Mouse (Mus musculus) limb, embryonic 12.5 days (tissue): ENCODE measurements around the gene Samt1. TPM values are rescaled to one million over a fixed set of nuclear protein-coding genes. Genes with fewer than 3 reads are reported as not detected.
"Not testable (repeated sequence)": the region's sequence is repeated elsewhere in the genome, so short reads cannot be mapped to it uniquely, and the experiment has no call there.

Experiments used
- ATAC-seq: fragments of 200-750 bp; cut with Nextera tagmentation; 2 replicates; pipeline ENCODE4 v1.8.0; 2017; ENCODE audit warnings: low read depth, moderate TSS enrichment; ENCODE audit not compliant: insufficient number of reproducible peaks, insufficient read depth, low FRiP score, low TSS enrichment
- H3K27ac ChIP-seq: fragments of 300-500 bp; sonication (generic); 2 replicates; pipeline ENCODE4 v1.5.1; 2016; ENCODE audit warnings: mild to moderate bottlenecking, moderate library complexity
- H3K27me3 ChIP-seq: fragments of 300-500 bp; sonication (generic); 2 replicates; pipeline ENCODE4 v1.6.1; 2016; ENCODE audit warnings: mild to moderate bottlenecking, moderate library complexity
- H3K36me3 ChIP-seq: fragments of 300-500 bp; sonication (generic); 2 replicates; pipeline ENCODE4 v1.6.1; 2016; ENCODE audit warnings: mild to moderate bottlenecking, moderate library complexity
- H3K4me1 ChIP-seq: fragments of 300-500 bp; sonication (generic); replicated peaks from 2 replicates; pipeline ENCODE4 v1.6.1; 2016
- H3K4me2 ChIP-seq: fragments of 300-500 bp; sonication (generic); 2 replicates; pipeline ENCODE4 v1.6.1; 2016; ENCODE audit warnings: mild to moderate bottlenecking, moderate library complexity
- H3K4me3 ChIP-seq: fragments of 300-500 bp; sonication (generic); replicated peaks from 2 replicates; pipeline ENCODE4 v1.5.1; 2016; ENCODE audit warnings: mild to moderate bottlenecking
- H3K9ac ChIP-seq: fragments of 300-500 bp; sonication (generic); replicated peaks from 2 replicates; pipeline ENCODE4 v1.6.1; 2016; ENCODE audit warnings: mild to moderate bottlenecking, moderate library complexity
- H3K9me3 ChIP-seq: fragments of 300-500 bp; sonication (generic); 2 replicates; pipeline ENCODE4 v1.6.1; 2016; ENCODE audit warnings: mild to moderate bottlenecking, moderate library complexity
- WGBS: fragments of 180-500 bp; shearing (Covaris S2); methylation state at CpG from one replicate; pipeline ENCODE4 v1.1.7; 2016; 5-methylcytosine and 5-hydroxymethylcytosine counted together
- polyA plus RNA-seq: library from polyadenylated mRNA; unstranded; fragments of >200 nt; fragmentation: Nextera tagmentation; extraction: Ambion mirVana; gene quantifications from 2 replicates; pipeline ENCODE4 v1.2.1, GENCODE M21; 2016

Samt1 gene
- not detected in 2 replicates for polyA plus RNA-seq

DNA sequence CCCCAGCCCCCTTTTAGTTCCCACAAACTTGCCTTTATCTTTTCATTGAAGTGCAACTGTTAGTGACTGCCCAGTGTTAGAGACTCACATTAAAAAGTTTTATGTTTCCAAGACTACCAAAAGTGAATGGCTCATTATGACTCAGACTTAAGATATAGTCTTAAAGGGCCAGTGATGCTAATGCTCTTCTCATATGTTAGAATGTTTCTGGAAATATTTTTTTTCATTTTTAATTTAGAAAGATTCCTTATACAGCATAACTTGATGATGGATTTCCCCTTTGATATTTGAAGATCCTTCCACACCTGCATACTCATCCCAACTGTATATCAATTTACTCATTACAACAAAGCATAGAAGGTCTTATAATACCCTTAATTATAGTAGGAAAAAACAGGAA lies at the start of gene Samt1:
Gene Samt1, minus strand, starts transcription at position 101 of the 400 bp plus-strand sequence.
- H3K27ac ChIP-seq, H3K27me3 ChIP-seq, ATAC-seq, H3K4me1 ChIP-seq, H3K9ac ChIP-seq, H3K36me3 ChIP-seq, H3K4me2 ChIP-seq, H3K9me3 ChIP-seq, H3K4me3 ChIP-seq: not testable (repeated sequence)

DNA sequence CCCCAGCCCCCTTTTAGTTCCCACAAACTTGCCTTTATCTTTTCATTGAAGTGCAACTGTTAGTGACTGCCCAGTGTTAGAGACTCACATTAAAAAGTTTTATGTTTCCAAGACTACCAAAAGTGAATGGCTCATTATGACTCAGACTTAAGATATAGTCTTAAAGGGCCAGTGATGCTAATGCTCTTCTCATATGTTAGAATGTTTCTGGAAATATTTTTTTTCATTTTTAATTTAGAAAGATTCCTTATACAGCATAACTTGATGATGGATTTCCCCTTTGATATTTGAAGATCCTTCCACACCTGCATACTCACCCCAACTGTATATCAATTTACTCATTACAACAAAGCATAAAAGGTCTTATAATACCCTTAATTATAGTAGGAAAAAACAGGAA lies 42.5 kb upstream of the Samt1 start, which contains the start of gene Gm10057:
Gene Gm10057, minus strand, starts transcription at position 101 of the 400 bp plus-strand sequence.
- not testable (repeated sequence) for H3K27me3 ChIP-seq

DNA sequence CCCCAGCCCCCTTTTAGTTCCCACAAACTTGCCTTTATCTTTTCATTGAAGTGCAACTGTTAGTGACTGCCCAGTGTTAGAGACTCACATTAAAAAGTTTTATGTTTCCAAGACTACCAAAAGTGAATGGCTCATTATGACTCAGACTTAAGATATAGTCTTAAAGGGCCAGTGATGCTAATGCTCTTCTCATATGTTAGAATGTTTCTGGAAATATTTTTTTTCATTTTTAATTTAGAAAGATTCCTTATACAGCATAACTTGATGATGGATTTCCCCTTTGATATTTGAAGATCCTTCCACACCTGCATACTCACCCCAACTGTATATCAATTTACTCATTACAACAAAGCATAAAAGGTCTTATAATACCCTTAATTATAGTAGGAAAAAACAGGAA lies 21.3 kb upstream of the Samt1 start, which contains the start of gene 4921511M17Rik:
Gene 4921511M17Rik, minus strand, starts transcription at position 101 of the 400 bp plus-strand sequence.
- not testable (repeated sequence) for H3K9ac ChIP-seq, ATAC-seq, H3K36me3 ChIP-seq, H3K4me2 ChIP-seq, H3K27ac ChIP-seq, H3K27me3 ChIP-seq, H3K4me1 ChIP-seq, H3K4me3 ChIP-seq, H3K9me3 ChIP-seq

More for the DNA sequence above, 42.5 kb upstream of the Samt1 start, which contains the start of gene Gm10057:
- H3K27ac ChIP-seq, H3K4me2 ChIP-seq, ATAC-seq, H3K9me3 ChIP-seq, H3K4me1 ChIP-seq, H3K4me3 ChIP-seq, H3K36me3 ChIP-seq, H3K9ac ChIP-seq: not testable (repeated sequence)

DNA sequence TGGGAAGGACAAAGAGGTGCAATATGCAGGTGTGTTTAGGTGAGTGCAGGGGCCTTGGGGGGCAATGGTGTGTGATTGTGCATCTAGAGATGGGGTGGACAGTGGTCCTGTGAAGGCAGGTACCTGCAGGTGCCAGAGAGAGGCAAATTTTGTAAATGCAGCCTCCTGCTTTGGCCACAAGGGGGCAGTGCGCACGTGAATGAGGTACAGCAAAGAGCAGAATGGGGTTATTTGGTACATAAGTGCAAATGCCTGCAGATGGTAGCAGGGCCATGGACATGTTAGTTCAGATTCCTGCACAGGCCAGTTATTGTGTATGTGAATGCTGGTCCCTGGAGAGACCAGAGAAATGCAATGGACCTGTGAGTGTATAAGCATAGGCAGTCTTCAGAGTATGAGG lies 35.5 kb downstream of the Samt1 start:
- not testable (repeated sequence) for H3K36me3 ChIP-seq, H3K9ac ChIP-seq, H3K4me3 ChIP-seq, H3K27ac ChIP-seq, H3K4me1 ChIP-seq, ATAC-seq, H3K4me2 ChIP-seq, H3K27me3 ChIP-seq, H3K9me3 ChIP-seq
- no CpG with 5 or more reads among the region's 2 CpGs for WGBS

DNA sequence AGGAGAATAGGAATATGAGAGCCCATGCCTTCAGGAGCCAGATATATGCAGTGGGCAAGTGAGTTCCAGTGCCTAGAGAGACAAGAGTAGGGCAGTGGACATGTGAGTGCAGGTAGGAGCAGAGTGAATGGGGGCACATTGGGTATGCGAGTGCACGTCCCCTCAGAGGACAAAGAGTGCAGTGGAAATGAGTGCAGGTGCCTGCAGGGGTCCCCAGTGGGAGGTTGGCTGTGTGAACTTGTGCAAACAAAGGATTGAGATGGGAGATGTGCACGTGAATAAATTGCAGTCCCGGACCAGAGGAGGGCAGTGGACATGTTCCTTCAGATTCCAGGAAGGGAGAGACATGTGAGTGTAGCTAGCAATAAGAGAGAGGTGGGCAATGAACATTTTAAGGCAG lies 36.0 kb downstream of the Samt1 start:
- H3K9ac ChIP-seq, H3K36me3 ChIP-seq, ATAC-seq, H3K9me3 ChIP-seq, H3K4me3 ChIP-seq, H3K4me1 ChIP-seq, H3K4me2 ChIP-seq, H3K27ac ChIP-seq, H3K27me3 ChIP-seq: not testable (repeated sequence)
- WGBS = 29% methylated on average over 4 of the region's 4 CpGs

DNA sequence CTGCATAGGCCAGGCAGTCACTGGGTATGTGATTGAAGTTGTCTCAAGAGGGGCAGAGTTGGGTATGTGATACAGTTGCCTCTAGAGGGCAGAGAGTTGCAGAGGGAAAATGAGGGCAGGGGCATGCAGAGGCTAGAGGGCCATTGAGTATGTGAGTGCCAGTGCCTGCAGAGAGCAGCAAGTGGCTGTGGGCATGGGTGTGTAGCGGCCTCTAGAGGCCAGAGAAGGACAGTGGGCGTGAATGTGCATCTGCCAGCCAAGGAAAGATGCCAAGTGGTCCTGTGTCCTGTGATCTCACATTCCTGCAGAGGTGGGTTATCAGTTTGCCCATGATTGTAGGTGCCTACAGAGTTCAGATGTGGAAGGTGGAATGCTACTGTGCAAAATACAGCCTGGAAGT lies 38.0 kb downstream of the Samt1 start:
- ATAC-seq = no peak
- Histone ChIP-seq H3K27me3 (no peaks in the 10 kb centered on the region), H3K9ac (no peak overlapping the region), H3K4me3 (no peak overlapping the region), H3K9me3 (no peaks in the 10 kb centered on the region), H3K27ac (no peak overlapping the region), H3K4me2 (no peak overlapping the region), H3K36me3 (no peaks in the 10 kb centered on the region), H3K4me1 (no peaks in the 10 kb centered on the region)
- 15% methylated on average over 2 of the region's 2 CpGs for WGBS

DNA sequence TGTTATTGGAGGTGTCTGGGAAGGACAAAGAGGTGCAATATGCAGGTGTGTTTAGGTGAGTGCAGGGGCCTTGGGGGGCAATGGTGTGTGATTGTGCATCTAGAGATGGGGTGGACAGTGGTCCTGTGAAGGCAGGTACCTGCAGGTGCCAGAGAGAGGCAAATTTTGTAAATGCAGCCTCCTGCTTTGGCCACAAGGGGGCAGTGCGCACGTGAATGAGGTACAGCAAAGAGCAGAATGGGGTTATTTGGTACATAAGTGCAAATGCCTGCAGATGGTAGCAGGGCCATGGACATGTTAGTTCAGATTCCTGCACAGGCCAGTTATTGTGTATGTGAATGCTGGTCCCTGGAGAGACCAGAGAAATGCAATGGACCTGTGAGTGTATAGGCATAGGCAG lies 59.6 kb downstream of the Samt1 start:
- no CpG with 5 or more reads among the region's 2 CpGs for WGBS
- H3K36me3 ChIP-seq, H3K9me3 ChIP-seq, H3K27ac ChIP-seq, ATAC-seq, H3K27me3 ChIP-seq, H3K4me1 ChIP-seq, H3K4me2 ChIP-seq, H3K9ac ChIP-seq, H3K4me3 ChIP-seq: not testable (repeated sequence)

Other genes with a start within 250 kb of the Samt1 start
- gene Spin2c, start 180.4 kb downstream of the Samt1 start, polyA plus RNA-seq = 32.8 and 36.1 TPM in 2 replicates
- not detected in 2 replicates for gene 4921511M17Rik, start 21.2 kb upstream of the Samt1 start, polyA plus RNA-seq
- gene Gm10057, start 42.4 kb upstream of the Samt1 start, polyA plus RNA-seq = not detected in 2 replicates
- not detected in 2 replicates for gene Gm15140, start 108.0 kb upstream of the Samt1 start, polyA plus RNA-seq